In genomic region chr2:27316167-27316566, GRCm38 (mm10) we compare ENCODE assay signal across 25 mouse cellular contexts.
DNase-seq lines count a peak whose midpoint lies in the region; ATAC-seq and TF ChIP-seq lines count a peak whose summit lies in the region.
"Had no signal": no experiment of that assay in that cellular context is flagged by ENCODE, and none has a peak within 500 bp of the region (broad histone marks: within the 10 kb centered on the region; RNA-seq: fewer than 3 reads in every experiment).

No protein-coding gene starts in this region.

- dilution Hi-C loops in CH12.LX (cut with MboI; ENCODE audit: extremely low pct_ligation_motif_present, extremely low pct_unique_long_range_greater_than_20kb, low sequenced_read_pairs), result no loop called here

- no peak for DNase-seq in limb, embryonic 14.5 days (ENCODE audit: low spot score)
- DNase-seq in limb, embryonic 10.5 days (ENCODE audit: low spot score), result no peak
- DNase-seq in CH12.LX (ENCODE audit: extremely low read depth), result no peak
- no peak for DNase-seq in embryo, embryonic 10 days (ENCODE audit: low spot score)
- DNase-seq: adrenal gland, adult 8-10 months; adrenal gland, postnatal 14 days; adrenal gland, postnatal 36 days; cerebellum, adult 11-12 months; cerebellum, adult 2 months; cerebellum, adult 9-10 months; cerebellum, postnatal 10 days; cerebellum, postnatal 25 days; embryo, embryonic 11 days had no signal

- TF ChIP-seq EP300 in CH12.LX (IDR thresholded peaks at IDR 0.05; ENCODE audit: low read length), result no peak

- H3K9me3 ChIP-seq in limb, embryonic 14.5 days (ENCODE audit: control insufficient read depth, low read length), result no peaks in the 10 kb centered on the region
- no peaks in the 10 kb centered on the region for H3K9me3 ChIP-seq in limb, embryonic 10.5 days (replicated peaks)
- H3K9me3 ChIP-seq in CH12.LX (replicated peaks; ENCODE audit: low read length), result no peaks in the 10 kb centered on the region
- H3K9me3 ChIP-seq: embryonic facial prominence, embryonic 12.5 days; embryonic facial prominence, embryonic 15.5 days; forebrain, embryonic 10.5 days; forebrain, embryonic 12.5 days; G1E had no signal

- H3K79me3 ChIP-seq in C2C12 (ENCODE audit: low read depth), result peaks cover 2% of the 10 kb centered on the region

- no peak for TF ChIP-seq POLR2A in limb, embryonic 14.5 days (IDR thresholded peaks at IDR 0.05; ENCODE audit: borderline replicate concordance, extremely low read depth, insufficient read depth, insufficient read length)
- no peak for TF ChIP-seq POLR2A in CH12.LX (IDR thresholded peaks at IDR 0.05; ENCODE audit: low read depth, low read length)

- no peak for TF ChIP-seq CTCF in C2C12 (IDR thresholded peaks at IDR 0.05; ENCODE audit: control insufficient read depth, insufficient read depth, insufficient read length)
- TF ChIP-seq CTCF in CH12.LX (conservative IDR thresholded peaks at IDR 0.05 in 1 of 2, IDR thresholded peaks at IDR 0.05 in 1 of 2; ENCODE audit: low read depth in 2 of 2, low read length in 2 of 2), result no peak

- no peak overlapping the region for H3K27ac ChIP-seq in limb, embryonic 14.5 days (replicated peaks; ENCODE audit: low read depth, low read length)
- no peak overlapping the region for H3K27ac ChIP-seq in limb, embryonic 10.5 days
- 0 out of 2 replicates have a peak overlapping the region, but pooled peaks have one; percentile 26 for H3K27ac ChIP-seq in CH12.LX (ENCODE audit: insufficient read depth, low read depth)
- H3K27ac ChIP-seq: embryonic facial prominence, embryonic 12.5 days; embryonic facial prominence, embryonic 15.5 days; forebrain, embryonic 10.5 days; forebrain, embryonic 12.5 days had no signal

- no peak overlapping the region for H3K4me3 ChIP-seq in limb, embryonic 14.5 days (replicated peaks; ENCODE audit: low read length)
- H3K4me3 ChIP-seq in limb, embryonic 10.5 days, result no peak overlapping the region
- H3K4me3 ChIP-seq in C2C12 (ENCODE audit: insufficient read depth, poor library complexity, severe bottlenecking) (no peak overlapping the region), CH12.LX (replicated peaks in 1 of 3; ENCODE audit: low read depth in 2 of 3, low read length in 2 of 3, poor library complexity in 1 of 3) (no peak overlapping the region)
- H3K4me3 ChIP-seq: embryonic facial prominence, embryonic 12.5 days; embryonic facial prominence, embryonic 15.5 days; erythroblast, embryonic 14.5 days; forebrain, embryonic 10.5 days; forebrain, embryonic 12.5 days had no signal

- in situ Hi-C loops in CH12.LX (cut with MboI; ENCODE audit: low pct_ligation_motif_present, low pct_unique_long_range_greater_than_20kb, low sequenced_read_pairs), result no loop called here

- no peaks in the 10 kb centered on the region for H3K36me3 ChIP-seq in limb, embryonic 14.5 days (ENCODE audit: control insufficient read depth, insufficient read depth, low read length)
- H3K36me3 ChIP-seq in limb, embryonic 10.5 days, result peaks cover 5% of the 10 kb centered on the region; the same call in 1 of the 2 replicates
- H3K36me3 ChIP-seq in C2C12 (ENCODE audit: control insufficient read depth, insufficient read depth) (no peaks in the 10 kb centered on the region), CH12.LX (replicated peaks in 1 of 2; ENCODE audit: control insufficient read depth in 1 of 2, insufficient read depth in 1 of 2, low read length in 1 of 2) (peaks cover 24 to 61% of the 10 kb centered on the region in 2 experiments)
- H3K36me3 ChIP-seq: embryonic facial prominence, embryonic 12.5 days; embryonic facial prominence, embryonic 15.5 days; forebrain, embryonic 12.5 days; G1E had no signal

- no peaks in the 10 kb centered on the region; the same call in 1 of the 2 replicates for H3K4me1 ChIP-seq in limb, embryonic 14.5 days (ENCODE audit: control insufficient read depth, insufficient read depth, low read length)
- H3K4me1 ChIP-seq in limb, embryonic 10.5 days, result peaks cover 17% of the 10 kb centered on the region; the same call in 1 of the 2 replicates
- H3K4me1 ChIP-seq in CH12.LX (ENCODE audit: control insufficient read depth in 1 of 2, insufficient read depth in 2 of 2), result peaks cover 59 to 95% of the 10 kb centered on the region in 2 experiments

- no peak overlapping the region for H3ac ChIP-seq in C2C12 (ENCODE audit: control insufficient read depth, insufficient read length, low read depth)

- no peak for TF ChIP-seq RAD21 in CH12.LX (IDR thresholded peaks at IDR 0.05; ENCODE audit: low read depth, low read length)

- no peak overlapping the region for H3K4me2 ChIP-seq in limb, embryonic 14.5 days (replicated peaks; ENCODE audit: low read depth, low read length, severe bottlenecking)
- H3K4me2 ChIP-seq in CH12.LX (ENCODE audit: insufficient read depth, low read depth, poor library complexity, severe bottlenecking), result no peak overlapping the region
- H3K4me2 ChIP-seq: embryonic facial prominence, embryonic 12.5 days; embryonic facial prominence, embryonic 15.5 days; forebrain, embryonic 12.5 days had no signal

- 62% methylated on average over 5 of the region's 5 CpGs for WGBS in limb, embryonic 14.5 days
- 83% methylated on average over 5 of the region's 5 CpGs for WGBS in limb, embryonic 10.5 days

- ATAC-seq in limb, embryonic 14.5 days (ENCODE audit: low FRiP score, low read depth), result peak; percentile 26; the same call in 1 of the 2 replicates
- no peak for ATAC-seq in CD4-positive, CD25-positive, alpha-beta regulatory T cell, adult 4 months
- ATAC-seq: activated CD4-positive, CD25-positive, alpha-beta regulatory T cell, adult 4 months; forebrain, embryonic 14.5 days; forebrain, embryonic 16.5 days; Patski had no signal

- H3K79me2 ChIP-seq in C2C12 (ENCODE audit: control insufficient read depth, insufficient read depth) (peaks cover 20% of the 10 kb centered on the region), CH12.LX (replicated peaks; ENCODE audit: control insufficient read depth, extremely low read depth, insufficient read depth, poor library complexity, severe bottlenecking) (peaks cover 42% of the 10 kb centered on the region)

- H3K9ac ChIP-seq in limb, embryonic 14.5 days (ENCODE audit: low read depth, low read length, severe bottlenecking), result no peak overlapping the region
- H3K9ac ChIP-seq in CH12.LX (ENCODE audit: insufficient read depth, low read depth), result no peak overlapping the region
- H3K9ac ChIP-seq: embryonic facial prominence, embryonic 12.5 days; embryonic facial prominence, embryonic 15.5 days; forebrain, embryonic 12.5 days had no signal

- H3K27me3 ChIP-seq in limb, embryonic 14.5 days (ENCODE audit: control insufficient read depth, insufficient read depth, low read length), result no peaks in the 10 kb centered on the region
- no peaks in the 10 kb centered on the region for H3K27me3 ChIP-seq in limb, embryonic 10.5 days (ENCODE audit: low read depth, poor library complexity, severe bottlenecking)
- H3K27me3 ChIP-seq in C2C12 (ENCODE audit: control insufficient read depth, insufficient read depth, insufficient read length) (no peaks in the 10 kb centered on the region), CH12.LX (replicated peaks) (no peaks in the 10 kb centered on the region)
- H3K27me3 ChIP-seq: embryonic facial prominence, embryonic 12.5 days; embryonic facial prominence, embryonic 15.5 days; forebrain, embryonic 12.5 days; Patski had no signal

TF ChIP-seq in C2C12, 6 proteins besides CTCF, POLR2A, EP300 and RAD21:
- TF ChIP-seq MYOD1 (IDR thresholded peaks at IDR 0.05; ENCODE audit: control insufficient read depth, insufficient read length, low read depth), result peak; percentile 67
- TF ChIP-seq MYOG (IDR thresholded peaks at IDR 0.05; ENCODE audit: control insufficient read depth, extremely low read depth, insufficient read length), result no peak

TF ChIP-seq in CH12.LX, 34 proteins besides CTCF, POLR2A, EP300 and RAD21:
- TF ChIP-seq UBTF (IDR thresholded peaks at IDR 0.05; ENCODE audit: low read depth, low read length) (no peak), ETS1 (conservative IDR thresholded peaks at IDR 0.05; ENCODE audit: low read depth, low read length) (no peak), MAFK (IDR thresholded peaks at IDR 0.05; ENCODE audit: insufficient replicate concordance, low read length) (no peak), JUND (conservative IDR thresholded peaks at IDR 0.05; ENCODE audit: low read depth, low read length) (no peak), IRF4 (IDR thresholded peaks at IDR 0.05; ENCODE audit: low read depth, low read length) (no peak), MYC (IDR thresholded peaks at IDR 0.05; ENCODE audit: low read depth, low read length) (no peak), SIN3A (IDR thresholded peaks at IDR 0.05; ENCODE audit: low read length) (no peak), GABPA (IDR thresholded peaks at IDR 0.05; ENCODE audit: insufficient replicate concordance, low read depth, low read length) (no peak), PAX5 (IDR thresholded peaks at IDR 0.05; ENCODE audit: low read length) (no peak), HCFC1 (IDR thresholded peaks at IDR 0.05; ENCODE audit: low read depth, low read length) (no peak), E2F4 (IDR thresholded peaks at IDR 0.05; ENCODE audit: insufficient replicate concordance, low read depth, low read length) (no peak), ELF1 (IDR thresholded peaks at IDR 0.05; ENCODE audit: low read depth, low read length) (no peak), SMC3 (IDR thresholded peaks at IDR 0.05; ENCODE audit: low read depth, low read length) (no peak), CHD2 (IDR thresholded peaks at IDR 0.05; ENCODE audit: low read length) (no peak), RCOR1 (conservative IDR thresholded peaks at IDR 0.05; ENCODE audit: low read depth, low read length) (no peak), USF2 (conservative IDR thresholded peaks at IDR 0.05; ENCODE audit: low read depth, low read length) (no peak), ZKSCAN1 (IDR thresholded peaks at IDR 0.05; ENCODE audit: borderline replicate concordance, low read depth, low read length) (no peak)
